ENCODE assay signal across 8 mouse cellular contexts in genomic region chr10:84441434-84441785, GRCm38 (mm10). TPM values are rescaled to one million over a fixed set of nuclear protein-coding genes. Genes with fewer than 3 reads are reported as not detected.
DNase-seq lines count a peak whose midpoint lies in the region; ATAC-seq and TF ChIP-seq lines count a peak whose summit lies in the region.

No protein-coding gene starts in this region.

- peaks cover 3% of the 10 kb centered on the region; the same call in 1 of the 2 replicates for H3K27me3 ChIP-seq in thymus, adult 2 months (ENCODE audit: control insufficient read depth, insufficient read depth, low read length)
- no peaks in the 10 kb centered on the region for H3K27me3 ChIP-seq in limb, embryonic 15.5 days

- no peaks in the 10 kb centered on the region for H3K9me3 ChIP-seq in limb, embryonic 15.5 days

- no peak for TF ChIP-seq CTCF in thymus, adult 2 months (IDR thresholded peaks at IDR 0.05; ENCODE audit: borderline replicate concordance, control insufficient read depth, extremely low read depth, insufficient read depth, low read length, poor library complexity)

- peak overlapping the region; percentile 78 for H3K4me2 ChIP-seq in limb, embryonic 15.5 days

- TF ChIP-seq POLR2A in thymus, adult 2 months (IDR thresholded peaks at IDR 0.05; ENCODE audit: control insufficient read depth, extremely low read depth, insufficient read depth, low read length, poor library complexity): no peak

- H3K36me3 ChIP-seq in thymus, adult 2 months (ENCODE audit: control insufficient read depth, insufficient read depth, low read length): no peaks in the 10 kb centered on the region
- no peaks in the 10 kb centered on the region for H3K36me3 ChIP-seq in limb, embryonic 15.5 days

- DNase-seq in adrenal gland, postnatal 36 days: peak; percentile 37 to 47
- no peak for DNase-seq in adrenal gland, postnatal 10 days
- no peak for DNase-seq in thymus, adult 2 months
- DNase-seq in thymus, postnatal 36 days: no peak
- no peak for DNase-seq in frontal cortex, postnatal 10 days (ENCODE audit: low spot score in 2 of 2)
- no peak for DNase-seq in right cerebral cortex, postnatal 36 days (ENCODE audit: low spot score in 2 of 2)

- peak overlapping the region; percentile 75 for H3K4me3 ChIP-seq in thymus, adult 2 months (ENCODE audit: control insufficient read depth, insufficient read depth, low read length)
- H3K4me3 ChIP-seq in limb, embryonic 15.5 days: peak overlapping the region; percentile 90

- H3K9ac ChIP-seq in limb, embryonic 15.5 days: peak overlapping the region; percentile 99

- WGBS in thymus, adult 2 months: 15% methylated on average over 7 of the region's 7 CpGs
- WGBS in limb, embryonic 15.5 days: under 1% methylated on average over 7 of the region's 7 CpGs

- H3K4me1 ChIP-seq in thymus, adult 2 months (replicated peaks; ENCODE audit: control insufficient read depth, insufficient read depth, low read length): peaks cover 10% of the 10 kb centered on the region
- H3K4me1 ChIP-seq in limb, embryonic 15.5 days: peaks cover 35% of the 10 kb centered on the region

- peak overlapping the region; percentile 16; the same call in 1 of the 2 replicates for H3K27ac ChIP-seq in thymus, adult 2 months (ENCODE audit: control insufficient read depth, insufficient read depth, low read length)
- H3K27ac ChIP-seq in limb, embryonic 15.5 days: peak overlapping the region; percentile 97

- no peak for ATAC-seq in limb, embryonic 15.5 days (ENCODE audit: insufficient number of reproducible peaks, low FRiP score, low TSS enrichment, low read depth)
- ATAC-seq in megakaryocyte progenitor cell, adult 5-6 weeks (replicated peaks; ENCODE audit: poor library complexity): no peak

RNA-seq across cellular contexts. Expression of gene Nuak1, which starts 1.0 kb away (rescaled TPM):
- total RNA-seq in adrenal gland, postnatal 36 days (2021): 1 to 10 TPM; 5.6 to 7.7 TPM
- total RNA-seq in adrenal gland, postnatal 10 days (2021): 10 to 100 TPM in 1 of 2 experiments, 1 to 10 TPM in 1; 8.8 to 10.9 TPM
- polyA plus RNA-seq in thymus, adult 2 months (2012; rRNA removed): 5.3 and 5.7 TPM in 2 replicates
- polyA plus RNA-seq in limb, embryonic 15.5 days (2015; fragmentation: Nextera tagmentation; extraction: Ambion mirVana): 3.1 and 3.9 TPM in 2 replicates
- 0.12 TPM in 2 replicates for total RNA-seq in megakaryocyte progenitor cell, adult 5-6 weeks (2015)
- total RNA-seq in megakaryocyte progenitor cell, adult 5-6 weeks (2017): 0.03 and 0.17 TPM in 2 replicates

Comparison
In these comparisons a context has a peak if more than half of its experiments do, and no peak if none do; other contexts are left out.
1. DNase-seq: peak in adrenal gland, postnatal 36 days (2 of 2); none in adrenal gland, postnatal 10 days (single experiment), thymus, adult 2 months (single experiment), thymus, postnatal 36 days (0 of 2), frontal cortex, postnatal 10 days (0 of 2) and right cerebral cortex, postnatal 36 days (0 of 2).
2. RNA of gene Nuak1, which starts 1.0 kb away (total RNA-seq): 8.8 to 10.9 TPM in adrenal gland, postnatal 10 days and 5.6 to 7.7 TPM in adrenal gland, postnatal 36 days; 0.03 to 0.17 TPM in megakaryocyte progenitor cell, adult 5-6 weeks; every median in the first group is over 4 times any median in the second.